Mouse (Mus musculus) stomach, postnatal 0 days (tissue): ENCODE measurements around the gene A630023A22Rik.

Experiments used
- CTCF ChIP-seq: IDR thresholded peaks from 2 replicates; pipeline ENCODE4 v1.5.1; 2016; ENCODE audit warnings: antibody characterized with exemption, low read depth, mild to moderate bottlenecking, moderate library complexity
- EP300 ChIP-seq: optimal IDR thresholded peaks from 2 replicates; pipeline ENCODE3; 2016; ENCODE audit warnings: antibody characterized with exemption

- TF ChIP-seq CTCF (no peak), EP300 (no peak)
These were observed 40.4 kb upstream of the A630023A22Rik start for GRCm38 (mm10) chr14:34142915-34143314.
